Mouse (Mus musculus) G1E (cell line): ENCODE data around the gene Ilf2. TPM values are rescaled to one million over a fixed set of nuclear protein-coding genes. Genes with fewer than 3 reads are reported as not detected.

Experiments
- ATAC-seq: 2 replicates; pipeline ENCODE4 v1.8.0; 2016; ENCODE audit warnings: mild to moderate bottlenecking; ENCODE audit not compliant: insufficient number of reproducible peaks, poor library complexity, low FRiP score, severe bottlenecking; ENCODE audit errors: extremely low read depth
- DNase-seq: peaks from one replicate; pipeline ENCODE4 v3.0.0; 2012; ENCODE audit warnings: low spot score
- H3K27me3 ChIP-seq: 2 replicates; pipeline ENCODE4 v1.6.1; 2012; ENCODE audit warnings: mild to moderate bottlenecking, low read length, inconsistent platforms; ENCODE audit not compliant: insufficient read depth
- H3K36me3 ChIP-seq: replicated peaks from 2 replicates; pipeline ENCODE3; 2012; ENCODE audit warnings: mild to moderate bottlenecking, inconsistent platforms
- H3K4me1 ChIP-seq: 2 replicates; pipeline ENCODE4 v1.6.1; 2012; ENCODE audit warnings: low read depth, low read length, inconsistent platforms, mixed read lengths; ENCODE audit not compliant: insufficient read depth
- H3K4me3 ChIP-seq: 2 replicates; pipeline ENCODE4 v1.5.1; 2012; ENCODE audit warnings: low read depth, mild to moderate bottlenecking, inconsistent platforms, low read length, moderate library complexity, mixed read lengths
- H3K9me3 ChIP-seq: replicated peaks from 2 replicates; pipeline ENCODE4 v1.6.1; 2012; ENCODE audit warnings: inconsistent platforms
- CTCF ChIP-seq: IDR thresholded peaks from 2 replicates; pipeline ENCODE4 v1.5.1; 2012; ENCODE audit warnings: low read depth, low read length, inconsistent platforms, mixed read lengths
- GATA1 ChIP-seq: IDR thresholded peaks from 2 replicates; pipeline ENCODE4 v1.6.1; 2012; ENCODE audit warnings: borderline replicate concordance, low read length, inconsistent platforms, mixed read lengths
- GATA2 ChIP-seq: IDR thresholded peaks from 2 replicates; pipeline ENCODE4 v1.6.1; 2012; ENCODE audit warnings: low read depth, low read length, inconsistent platforms, borderline replicate concordance
- POLR2AphosphoS5 ChIP-seq: IDR thresholded peaks from 2 replicates; pipeline ENCODE4 v1.6.1; 2012; ENCODE audit warnings: low read depth, low read length, inconsistent platforms; ENCODE audit not compliant: insufficient replicate concordance
- TAL1 ChIP-seq: conservative IDR thresholded peaks from 2 replicates; pipeline ENCODE4 v1.6.1; 2012; ENCODE audit warnings: low read depth, low read length, inconsistent platforms, mixed read lengths
- polyA plus RNA-seq: library from polyadenylated mRNA; stranded (reverse); fragments of >175 nt; gene quantifications from 2 replicates; pipeline ENCODE4 v1.2.3, GENCODE M21; 2012
- total RNA-seq, 2 experiments: library from RNA; stranded (forward) in 1 of 2; stranded (reverse) in 1 of 2; fragments of 200-1000 nt in 1 of 2; fragments of >200 nt in 1 of 2; fragmentation: Nextera tagmentation in 1 of 2; gene quantifications; 2 replicates each; pipeline ENCODE4 v1.2.3; 2014 to 2017

The Ilf2 gene
- total RNA-seq (2014; fragmentation: Nextera tagmentation) (92.4 and 100 TPM in 2 replicates), total RNA-seq (2017) (168 and 181 TPM in 2 replicates), polyA plus RNA-seq (15.4 and 21.3 TPM in 2 replicates)

DNA sequence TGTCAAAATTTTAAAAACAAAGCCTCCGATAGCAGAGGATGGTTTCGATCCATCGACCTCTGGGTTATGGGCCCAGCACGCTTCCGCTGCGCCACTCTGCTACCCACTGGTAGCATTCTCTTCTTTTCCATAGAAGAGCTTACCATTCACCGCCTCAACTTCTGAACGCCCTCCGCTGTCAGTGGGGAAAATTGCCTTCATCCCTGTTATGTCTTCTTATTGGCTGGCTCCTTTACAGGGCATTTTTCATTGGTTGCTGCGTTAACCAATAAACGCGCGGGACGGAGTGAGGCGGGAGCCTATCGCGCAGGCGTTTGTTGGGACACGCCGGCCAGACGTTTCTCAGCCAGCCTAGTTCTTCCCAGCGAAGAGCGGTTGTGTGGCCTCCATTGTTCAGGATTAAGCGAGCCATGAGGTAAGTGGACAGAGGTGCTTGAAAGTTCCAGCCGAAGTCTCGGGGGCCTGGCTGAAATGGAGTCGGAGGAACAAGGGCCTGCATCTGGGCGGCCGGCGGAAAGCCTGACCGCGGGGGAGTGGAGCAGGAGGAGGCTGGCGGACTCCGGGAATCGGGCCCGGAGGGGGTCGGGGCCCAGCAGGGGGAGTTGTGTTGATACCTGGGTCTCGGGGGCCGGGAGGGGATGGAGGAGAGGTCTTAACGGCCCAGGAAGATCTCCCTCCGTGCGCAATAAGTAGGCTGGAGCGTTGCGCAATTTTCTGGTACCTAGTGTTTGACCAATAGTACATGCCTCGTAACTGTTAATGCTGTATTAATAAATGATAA is at the start of gene Ilf2:
Gene Ilf2 (plus strand): TSS at position 296 of the 781 bp plus-strand sequence.
- Histone ChIP-seq H3K4me3 (peak within 1 kb of the TSS; percentile 86), H3K36me3 (peaks cover 26% of the 10 kb centered on the region), H3K9me3 (no peaks in the 10 kb centered on the region), H3K27me3 (no peaks in the 10 kb centered on the region), H3K4me1 (peaks cover 21% of the 10 kb centered on the region)
- ATAC-seq (peak; percentile 99), DNase-seq (peak; percentile 99)
- TF ChIP-seq CTCF (no peak), POLR2AphosphoS5 (no peak)

DNA sequence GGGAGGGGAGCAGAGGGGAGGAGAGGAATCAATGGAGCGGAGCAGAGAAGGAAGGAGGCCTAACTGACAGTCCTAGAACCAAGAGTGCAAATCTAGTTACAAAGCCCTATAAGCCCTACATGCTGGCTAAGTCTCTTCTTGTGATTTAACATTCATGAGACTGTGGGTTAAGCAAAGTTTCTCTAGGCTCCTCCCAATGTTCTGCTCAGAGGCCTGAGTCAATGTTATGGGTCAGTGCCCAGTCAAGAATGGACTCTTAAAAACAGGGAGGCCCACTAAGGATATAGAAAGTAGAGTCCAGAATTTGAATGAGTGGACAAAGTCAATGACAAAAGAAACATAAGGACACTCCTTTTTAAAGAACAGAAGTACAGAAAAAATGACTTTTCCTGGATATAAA is 48.4 kb upstream of the Ilf2 start:
- Histone ChIP-seq H3K27me3 (no peaks in the 10 kb centered on the region), H3K4me3 (no peak overlapping the region), H3K9me3 (no peaks in the 10 kb centered on the region), H3K4me1 (peaks cover 51% of the 10 kb centered on the region), H3K36me3 (peaks cover 66% of the 10 kb centered on the region)
- ATAC-seq = no peak
- TF ChIP-seq GATA1 (no peak), TAL1 (no peak), POLR2AphosphoS5 (no peak), GATA2 (no peak), CTCF (no peak)
- no peak for DNase-seq

DNA sequence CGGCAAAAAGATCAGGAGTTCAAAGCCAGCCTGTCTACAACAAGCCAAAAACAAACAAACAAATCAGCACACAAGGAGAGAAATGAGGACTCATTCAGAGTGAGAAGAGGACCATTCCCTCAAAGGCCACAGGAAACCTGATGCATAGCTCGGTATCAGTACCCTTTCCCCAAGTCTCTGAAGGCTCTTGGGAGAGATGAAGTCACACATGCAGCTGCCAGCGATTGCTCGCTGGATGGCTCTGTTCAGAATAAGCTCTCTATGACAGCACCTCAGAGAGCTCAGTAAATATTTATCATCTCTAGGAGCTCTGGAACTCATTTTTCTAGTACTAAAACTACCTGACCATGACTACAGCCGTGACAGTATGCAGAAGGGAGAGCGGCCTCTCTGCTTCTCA is 47.7 kb upstream of the Ilf2 start:
- DNase-seq (no peak), ATAC-seq (no peak)
- Histone ChIP-seq H3K9me3 (no peaks in the 10 kb centered on the region), H3K27me3 (no peaks in the 10 kb centered on the region), H3K4me3 (no peak overlapping the region), H3K36me3 (peaks cover 60% of the 10 kb centered on the region), H3K4me1 (peaks cover 55% of the 10 kb centered on the region)
- TF ChIP-seq CTCF = no peak
- TF ChIP-seq POLR2AphosphoS5 = no peak
- no peak for TF ChIP-seq TAL1
- no peak for TF ChIP-seq GATA1
- TF ChIP-seq GATA2 = no peak

DNA sequence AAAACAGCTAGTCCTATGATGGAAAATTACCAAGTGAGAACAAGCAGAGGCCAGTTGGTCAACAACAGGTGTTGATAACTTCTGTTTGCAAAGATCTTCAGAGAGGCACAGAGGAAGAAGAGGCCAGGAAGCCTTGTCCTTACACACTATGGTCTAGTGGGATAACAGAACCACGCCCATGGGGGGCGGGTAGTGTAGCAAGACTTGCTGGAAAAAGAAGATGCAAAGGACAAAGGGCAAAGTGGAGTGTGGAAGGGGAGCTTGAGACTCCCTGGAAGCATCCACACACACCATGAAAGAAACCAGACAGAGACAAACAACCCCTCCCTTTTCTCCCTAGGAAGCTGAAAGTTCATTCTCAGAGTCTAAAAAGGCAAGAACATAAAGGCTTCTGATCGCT is 46.4 kb upstream of the Ilf2 start:
- no peak for DNase-seq
- no peak overlapping the region for H3K4me3 ChIP-seq
- no peaks in the 10 kb centered on the region for H3K9me3 ChIP-seq
- H3K36me3 ChIP-seq = peaks cover 48% of the 10 kb centered on the region
- no peak for TF ChIP-seq GATA2
- no peak for TF ChIP-seq POLR2AphosphoS5
- TF ChIP-seq GATA1 = no peak
- TF ChIP-seq TAL1 = no peak
- no peak for TF ChIP-seq CTCF
- no peaks in the 10 kb centered on the region for H3K27me3 ChIP-seq
- no peak for ATAC-seq
- peaks cover 64% of the 10 kb centered on the region for H3K4me1 ChIP-seq

DNA sequence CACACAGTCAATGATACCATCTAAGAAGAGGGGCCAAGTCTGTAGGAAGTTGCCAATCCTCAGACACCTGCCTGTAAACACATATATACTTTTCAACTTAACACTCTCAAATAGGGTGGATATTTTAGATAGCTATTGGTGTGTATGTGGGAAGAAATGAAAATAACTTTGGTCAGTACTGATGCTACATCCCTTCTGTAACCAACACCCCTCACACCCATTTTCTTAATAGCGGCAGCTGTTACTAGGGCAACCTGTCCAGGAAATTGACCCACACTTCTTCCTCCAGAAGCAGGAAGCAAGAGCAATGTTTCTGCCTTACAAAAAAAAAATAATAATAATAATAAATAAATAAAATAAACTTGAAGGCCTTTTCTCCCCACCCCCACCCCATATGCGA is 43.6 kb upstream of the Ilf2 start:
- Histone ChIP-seq H3K27me3 (no peaks in the 10 kb centered on the region), H3K4me1 (peaks cover 58% of the 10 kb centered on the region), H3K9me3 (no peaks in the 10 kb centered on the region), H3K4me3 (peak overlapping the region; percentile 76), H3K36me3 (peaks cover 29% of the 10 kb centered on the region)
- TF ChIP-seq GATA2 = no peak
- TF ChIP-seq POLR2AphosphoS5 = no peak
- no peak for TF ChIP-seq TAL1
- TF ChIP-seq GATA1 = no peak
- TF ChIP-seq CTCF = no peak
- DNase-seq (no peak), ATAC-seq (no peak)

DNA sequence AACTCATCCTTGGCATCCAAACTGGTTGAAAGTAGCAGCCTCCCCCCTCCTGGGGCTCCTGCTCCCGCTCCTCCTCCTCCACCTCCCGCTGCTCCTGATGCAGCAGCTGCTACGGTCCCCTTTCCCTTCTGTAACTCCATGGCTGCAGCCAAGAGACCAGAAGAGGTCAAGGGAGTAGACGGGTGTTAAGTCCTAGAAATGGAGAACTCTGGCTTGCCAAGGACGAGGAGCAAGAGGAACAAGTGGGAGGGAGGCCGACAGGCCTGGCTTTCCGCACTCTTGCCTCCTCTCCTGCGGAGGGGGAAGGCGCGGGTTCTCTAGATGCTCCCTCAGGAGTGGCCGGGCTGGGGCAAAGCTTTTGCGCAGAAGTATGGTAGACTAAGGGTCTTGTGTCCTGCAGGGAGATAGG is 43.1 kb upstream of the Ilf2 start:
- Histone ChIP-seq H3K9me3 (no peaks in the 10 kb centered on the region), H3K27me3 (no peaks in the 10 kb centered on the region), H3K4me3 (peak overlapping the region; percentile 76), H3K4me1 (peaks cover 55% of the 10 kb centered on the region), H3K36me3 (peaks cover 29% of the 10 kb centered on the region)
- ATAC-seq (no peak), DNase-seq (no peak)
- no peak for TF ChIP-seq GATA2
- TF ChIP-seq POLR2AphosphoS5 = no peak
- TF ChIP-seq TAL1 = no peak
